Mouse (Mus musculus) kidney, embryonic 15.5 days (tissue): ENCODE measurements at regions not wholly inside any gene's neighbourhood (a gene's known extent, or its start where the extent isn't known, plus 50 kb on each side); places are given as distances from the start of the nearest gene placed in this dataset.

Source experiments
- ATAC-seq: fragments of 200-750 bp; cut with Nextera tagmentation; replicated peaks from 2 replicates; pipeline ENCODE4 v1.8.0; 2017; ENCODE audit warnings: moderate TSS enrichment; ENCODE audit not compliant: low FRiP score
- H3K27ac ChIP-seq: fragments of 300-500 bp; sonication (generic); 2 replicates; pipeline ENCODE4 v1.5.1; 2015; ENCODE audit warnings: mild to moderate bottlenecking, inconsistent platforms
- H3K27me3 ChIP-seq: fragments of 300-500 bp; sonication (generic); 2 replicates; pipeline ENCODE4 v1.6.1; 2015; ENCODE audit warnings: inconsistent platforms
- H3K36me3 ChIP-seq: fragments of 300-500 bp; sonication (generic); 2 replicates; pipeline ENCODE4 v1.6.1; 2015; ENCODE audit warnings: inconsistent platforms
- H3K4me1 ChIP-seq: fragments of 300-500 bp; sonication (generic); 2 replicates; pipeline ENCODE4 v1.6.1; 2015; ENCODE audit warnings: inconsistent platforms
- H3K4me2 ChIP-seq: fragments of 300-500 bp; sonication (generic); 2 replicates; pipeline ENCODE4 v1.6.1; 2015; ENCODE audit warnings: moderate library complexity, mild to moderate bottlenecking, inconsistent platforms
- H3K4me3 ChIP-seq: fragments of 300-500 bp; sonication (generic); replicated peaks from 2 replicates; pipeline ENCODE4 v1.5.1; 2015; ENCODE audit warnings: mild to moderate bottlenecking, inconsistent platforms
- H3K9ac ChIP-seq: fragments of 300-500 bp; sonication (generic); 2 replicates; pipeline ENCODE4 v1.6.1; 2015; ENCODE audit warnings: mild to moderate bottlenecking, inconsistent platforms
- H3K9me3 ChIP-seq: fragments of 300-500 bp; sonication (generic); replicated peaks from 2 replicates; pipeline ENCODE4 v1.6.1; 2016; ENCODE audit warnings: inconsistent platforms
- WGBS: fragments of 180-500 bp; shearing (Covaris S2); methylation state at CpG from one replicate; pipeline ENCODE4 v1.1.7; 2015; ENCODE audit warnings: mixed read lengths; 5-methylcytosine and 5-hydroxymethylcytosine counted together

DNA sequence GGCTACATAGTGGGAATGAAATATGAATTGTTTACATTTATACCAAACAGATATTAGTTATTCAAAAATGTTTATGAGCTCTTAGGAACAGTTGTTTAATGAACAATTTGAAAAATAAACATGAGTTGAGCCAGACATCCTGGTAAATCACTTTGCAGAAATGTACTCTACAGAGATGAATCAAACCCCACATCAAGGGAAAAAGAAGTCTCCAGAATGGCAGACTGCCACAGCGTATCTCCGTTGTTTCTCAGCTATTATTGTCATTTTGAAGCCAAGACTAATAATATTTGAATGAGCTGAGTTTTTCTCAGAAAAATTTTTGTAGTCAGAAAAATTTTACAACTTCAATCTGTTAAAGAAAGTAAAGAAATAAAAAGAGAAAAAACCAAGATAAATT, 1253.1 kb downstream of the Pcdh18 start:
- no peak overlapping the region for H3K4me3 ChIP-seq
- no peaks in the 10 kb centered on the region for H3K27me3 ChIP-seq
- H3K4me1 ChIP-seq: no peaks in the 10 kb centered on the region
- no peak overlapping the region for H3K9ac ChIP-seq
- no peak overlapping the region for H3K4me2 ChIP-seq
- no peak for ATAC-seq
- H3K36me3 ChIP-seq: no peaks in the 10 kb centered on the region
- H3K9me3 ChIP-seq: no peaks in the 10 kb centered on the region
- WGBS: 74% methylated on average over 2 of the region's 2 CpGs
- H3K27ac ChIP-seq: no peak overlapping the region

DNA sequence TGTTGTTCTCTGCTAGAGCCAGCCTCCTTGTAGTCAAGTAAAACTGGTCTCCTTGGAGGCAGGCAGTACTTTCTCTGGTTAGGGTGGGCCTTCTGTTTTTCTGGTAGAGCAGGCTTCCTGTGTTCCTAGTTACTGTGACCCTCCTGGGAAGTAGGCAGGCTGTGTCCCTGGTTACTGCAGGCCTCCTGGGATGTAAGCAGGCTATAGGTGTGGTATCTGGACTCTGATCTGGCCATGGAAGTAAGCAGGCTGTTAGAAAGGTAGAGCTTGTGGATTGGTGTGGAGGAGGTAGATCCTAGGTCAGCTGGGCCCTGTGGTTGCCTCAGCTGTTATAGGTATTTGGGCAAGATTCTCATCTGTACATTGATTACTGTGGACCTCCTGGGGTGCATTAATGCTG, 1292.4 kb downstream of the Pcdh18 start:
- no peaks in the 10 kb centered on the region for H3K36me3 ChIP-seq
- no peaks in the 10 kb centered on the region for H3K9me3 ChIP-seq
- no peak overlapping the region for H3K9ac ChIP-seq
- ATAC-seq: no peak
- no peaks in the 10 kb centered on the region for H3K4me1 ChIP-seq
- H3K27ac ChIP-seq: no peak overlapping the region
- H3K4me3 ChIP-seq: no peak overlapping the region
- H3K27me3 ChIP-seq: no peaks in the 10 kb centered on the region
- no peak overlapping the region for H3K4me2 ChIP-seq

GRCm38 (mm10) chr3:48441938-48442337, 1315.2 kb downstream of the Pcdh18 start:
- H3K36me3 ChIP-seq: no peaks in the 10 kb centered on the region
- no peaks in the 10 kb centered on the region for H3K4me1 ChIP-seq
- WGBS: 86% methylated on average over 2 of the region's 2 CpGs
- no peak overlapping the region for H3K27ac ChIP-seq
- no peaks in the 10 kb centered on the region for H3K27me3 ChIP-seq
- no peak overlapping the region for H3K9ac ChIP-seq
- no peak for ATAC-seq
- no peaks in the 10 kb centered on the region for H3K9me3 ChIP-seq
- no peak overlapping the region for H3K4me3 ChIP-seq
- no peak overlapping the region for H3K4me2 ChIP-seq

- Histone ChIP-seq H3K4me1 (no peaks in the 10 kb centered on the region), H3K4me2 (no peak overlapping the region), H3K4me3 (no peak overlapping the region), H3K27me3 (no peaks in the 10 kb centered on the region), H3K36me3 (no peaks in the 10 kb centered on the region), H3K9ac (no peak overlapping the region), H3K27ac (no peak overlapping the region), H3K9me3 (no peaks in the 10 kb centered on the region)
- no peak for ATAC-seq
- WGBS: 79% methylated on average over 2 of the region's 2 CpGs
Observed at GRCm38 (mm10) chr3:48429406-48430033, 1327.6 kb downstream of the Pcdh18 start.

GRCm38 (mm10) chr3:48389862-48390261, 1367.3 kb downstream of the Pcdh18 start:
- H3K4me1 ChIP-seq: no peaks in the 10 kb centered on the region
- H3K36me3 ChIP-seq: no peaks in the 10 kb centered on the region
- H3K9ac ChIP-seq: no peak overlapping the region
- no peak overlapping the region for H3K4me3 ChIP-seq
- no peaks in the 10 kb centered on the region for H3K27me3 ChIP-seq
- no peaks in the 10 kb centered on the region for H3K9me3 ChIP-seq
- H3K27ac ChIP-seq: no peak overlapping the region
- ATAC-seq: no peak
- no peak overlapping the region for H3K4me2 ChIP-seq
